Mouse (Mus musculus): ENCODE measurements around the gene Klrd1. TPM values are rescaled to one million over a fixed set of nuclear protein-coding genes. Genes with fewer than 3 reads are reported as not detected.
"Not testable (repeated sequence)": the region's sequence is repeated elsewhere in the genome, so short reads cannot be mapped to it uniquely, and the experiment has no call there.

The Klrd1 gene
- polyA plus RNA-seq, 1 experiment from 2014 or later: 1.1 TPM

- not testable (repeated sequence) for H3K4me2 ChIP-seq (ENCODE audit: low read depth, low read length); H3K4me3 ChIP-seq (replicated peaks; ENCODE audit: low read length); H3K27me3 ChIP-seq (ENCODE audit: control insufficient read depth, insufficient read depth, low read length); H3K4me1 ChIP-seq (ENCODE audit: control insufficient read depth, insufficient read depth, low read length); H3K36me3 ChIP-seq (ENCODE audit: control insufficient read depth, insufficient read depth, low read length); ATAC-seq (ENCODE audit: insufficient read depth, low FRiP score); H3K9ac ChIP-seq (ENCODE audit: low read length); H3K9me3 ChIP-seq (replicated peaks; ENCODE audit: control insufficient read depth, low read length); H3K27ac ChIP-seq (ENCODE audit: low read length)
- WGBS: 81% methylated on average over 3 of the region's 3 CpGs
Measured at GRCm38 (mm10) chr6:129643237-129643636, 51.7 kb downstream of the Klrd1 start, which contains the start of gene Klrc3. Gene Klrc3 (minus strand): TSS chr6:129643337.

GRCm38 (mm10) chr6:129644054-129644453, 52.5 kb downstream of the Klrd1 start:
- H3K27me3 ChIP-seq (ENCODE audit: control insufficient read depth, insufficient read depth, low read length); H3K4me3 ChIP-seq (replicated peaks; ENCODE audit: low read length); H3K4me1 ChIP-seq (ENCODE audit: control insufficient read depth, insufficient read depth, low read length); ATAC-seq (ENCODE audit: insufficient read depth, low FRiP score); H3K9me3 ChIP-seq (replicated peaks; ENCODE audit: control insufficient read depth, low read length); H3K27ac ChIP-seq (ENCODE audit: low read length); H3K4me2 ChIP-seq (ENCODE audit: low read depth, low read length); H3K36me3 ChIP-seq (ENCODE audit: control insufficient read depth, insufficient read depth, low read length); H3K9ac ChIP-seq (ENCODE audit: low read length): not testable (repeated sequence)
- WGBS: 100% methylated on average over 2 of the region's 3 CpGs

Other genes starting within 250 kb of the Klrd1 start
- 1.2 and 2.0 TPM in 2 replicates for gene Clec12a, start 249.1 kb upstream of the Klrd1 start, polyA plus RNA-seq (2015; fragmentation: Nextera tagmentation; extraction: Ambion mirVana)
- not detected in 2 replicates for gene Clec12b, start 205.9 kb upstream of the Klrd1 start, polyA plus RNA-seq (2015; fragmentation: Nextera tagmentation; extraction: Ambion mirVana)
- 1.7 and 1.8 TPM in 2 replicates for gene Clec1b, start 194.5 kb upstream of the Klrd1 start, polyA plus RNA-seq (2015; fragmentation: Nextera tagmentation; extraction: Ambion mirVana)
- 0.34 and 0.43 TPM in 2 replicates for gene Clec9a, start 182.9 kb upstream of the Klrd1 start, polyA plus RNA-seq (2015; fragmentation: Nextera tagmentation; extraction: Ambion mirVana)
- 3.3 and 3.6 TPM in 2 replicates for gene Clec1a, start 139.8 kb upstream of the Klrd1 start, polyA plus RNA-seq (2015; fragmentation: Nextera tagmentation; extraction: Ambion mirVana)
- 0.07 and 0.15 TPM in 2 replicates for gene Olr1, start 84.6 kb upstream of the Klrd1 start, polyA plus RNA-seq (2015; fragmentation: Nextera tagmentation; extraction: Ambion mirVana)
- gene Tmem52b, start 79.2 kb upstream of the Klrd1 start, polyA plus RNA-seq (2015; fragmentation: Nextera tagmentation; extraction: Ambion mirVana): not detected in 2 replicates
- gene Gabarapl1, start 58.6 kb upstream of the Klrd1 start, polyA plus RNA-seq (2015; fragmentation: Nextera tagmentation; extraction: Ambion mirVana): 42.8 and 44.6 TPM in 2 replicates
- gene Klre1, start 13.9 kb upstream of the Klrd1 start, polyA plus RNA-seq (2015; fragmentation: Nextera tagmentation; extraction: Ambion mirVana): not detected in 2 replicates
- gene Klrk1, start 32.1 kb downstream of the Klrd1 start, polyA plus RNA-seq (2015; fragmentation: Nextera tagmentation; extraction: Ambion mirVana): 0.14 and 0.45 TPM in 2 replicates
- gene Klrc3, start 51.6 kb downstream of the Klrd1 start, polyA plus RNA-seq (2015; fragmentation: Nextera tagmentation; extraction: Ambion mirVana): not detected in 2 replicates
- gene Klrc2, start 68.9 kb downstream of the Klrd1 start, polyA plus RNA-seq (2015; fragmentation: Nextera tagmentation; extraction: Ambion mirVana): not detected in 2 replicates
- 0.10 and 0.15 TPM in 2 replicates for gene Klrc1, start 87.2 kb downstream of the Klrd1 start, polyA plus RNA-seq (2015; fragmentation: Nextera tagmentation; extraction: Ambion mirVana)
- gene Klri1, start 125.3 kb downstream of the Klrd1 start, polyA plus RNA-seq (2015; fragmentation: Nextera tagmentation; extraction: Ambion mirVana): not detected in 2 replicates
- gene Klri2, start 148.7 kb downstream of the Klrd1 start, polyA plus RNA-seq (2015; fragmentation: Nextera tagmentation; extraction: Ambion mirVana): 0.08 TPM in 1 of 2 replicates, not detected in the other
- gene Gm156, start 192.5 kb downstream of the Klrd1 start, polyA plus RNA-seq (2015; fragmentation: Nextera tagmentation; extraction: Ambion mirVana): not detected in 2 replicates